Mouse (Mus musculus): ENCODE results near the gene Htra3.
A peak's percentile ranks its signal among the peaks of the same experiment; 100 is the strongest.

Gene Htra3

GRCm38 (mm10) chr5:35653743-35654395 lies 25.7 kb downstream of the Htra3 start:
- no peak for DNase-seq (ENCODE audit: low spot score in 2 of 2)

DNA sequence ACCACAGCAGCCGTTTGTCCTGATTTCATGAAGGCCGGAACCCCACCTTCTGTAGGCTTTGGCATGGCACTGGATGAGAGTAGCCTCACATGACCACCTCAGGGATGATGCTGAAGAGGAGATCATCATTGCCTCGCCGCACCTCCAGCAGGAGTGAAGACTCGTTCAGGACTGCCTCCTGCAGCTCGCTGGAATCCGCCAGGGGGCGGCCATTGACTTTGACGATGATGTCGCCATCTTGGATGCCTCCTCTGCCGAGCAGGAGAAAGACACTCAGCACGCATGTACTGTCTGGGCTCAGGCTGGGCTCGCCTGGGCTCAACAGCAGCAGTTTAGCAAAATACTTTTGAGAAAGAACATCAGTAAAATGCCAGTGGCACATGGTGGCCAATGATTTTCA lies 26.7 kb downstream of the Htra3 start:
- no peak for DNase-seq (ENCODE audit: low spot score in 2 of 2)

- DNase-seq (ENCODE audit: low spot score in 2 of 2) = no peak
Observed at GRCm38 (mm10) chr5:35652319-35652718, 27.3 kb downstream of the Htra3 start.

DNA sequence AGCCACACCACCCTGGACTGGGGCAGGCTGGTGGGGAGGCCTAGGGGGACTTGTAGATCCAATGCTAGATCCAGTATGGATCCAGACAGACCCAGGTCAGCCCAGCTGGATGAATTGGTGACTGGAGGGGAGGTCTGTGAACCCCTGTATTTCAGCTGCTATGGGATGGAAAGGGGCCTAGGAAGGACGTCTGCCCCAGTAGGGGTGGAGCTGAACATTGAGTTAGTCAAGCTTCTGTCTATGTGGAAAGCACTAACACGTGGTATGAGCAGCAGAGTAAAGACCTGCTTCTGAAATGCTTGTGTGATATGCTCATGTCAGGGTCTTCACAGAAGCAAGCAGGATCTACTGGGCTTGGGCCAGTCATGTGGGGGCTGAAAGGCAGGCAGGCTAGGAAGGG lies 31.4 kb downstream of the Htra3 start:
- no peak for DNase-seq (ENCODE audit: low spot score in 2 of 2)

- DNase-seq (ENCODE audit: low spot score in 2 of 2) = no peak
Observed at GRCm38 (mm10) chr5:35647562-35647961, 32.0 kb downstream of the Htra3 start.

DNA sequence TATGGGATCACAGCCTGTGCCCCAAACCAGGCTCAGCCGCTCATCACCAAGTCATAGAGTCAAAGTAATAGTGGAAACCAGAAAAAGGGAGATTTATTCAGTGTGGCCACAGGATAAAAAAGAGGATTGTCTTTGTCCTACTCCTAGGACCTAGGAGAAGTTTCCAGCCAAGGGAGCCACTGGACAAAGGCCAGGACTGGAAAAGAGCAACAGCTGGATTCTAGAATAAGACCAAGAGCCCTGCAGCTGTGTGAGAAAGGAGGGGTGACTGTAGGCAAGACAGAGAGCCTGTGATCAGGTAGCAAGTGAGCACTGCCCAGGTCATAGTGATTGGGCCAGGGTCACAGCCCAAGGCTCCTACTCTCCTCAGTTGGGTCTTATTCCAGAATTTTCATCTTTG lies 32.7 kb downstream of the Htra3 start:
- no peak for DNase-seq (ENCODE audit: low spot score in 2 of 2)

- DNase-seq (ENCODE audit: low spot score in 2 of 2) = no peak
Observed at GRCm38 (mm10) chr5:35645938-35646493, 33.6 kb downstream of the Htra3 start.

DNA sequence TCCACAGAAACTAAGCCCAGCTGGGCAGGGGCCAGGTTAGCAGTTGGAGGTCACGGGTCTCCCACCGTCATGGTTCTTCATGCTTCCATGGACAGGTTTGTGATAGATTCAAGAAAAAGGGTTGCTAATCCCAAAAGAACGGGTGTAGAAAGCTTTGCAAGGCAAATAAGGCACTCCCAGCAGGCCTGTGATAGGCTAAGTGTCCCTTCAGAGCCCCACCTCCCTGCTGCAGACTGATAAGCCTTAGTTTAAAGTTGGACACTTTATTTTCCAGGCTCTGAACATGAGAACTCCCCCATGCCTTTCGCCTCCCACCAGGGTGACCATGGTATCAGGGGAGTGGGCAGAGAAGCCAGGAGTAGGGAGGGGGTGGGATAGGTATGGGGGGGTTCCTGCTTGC lies 35.5 kb downstream of the Htra3 start:
- DNase-seq (ENCODE audit: low spot score in 2 of 2) = no peak

- DNase-seq (ENCODE audit: low spot score in 2 of 2) = no peak
Observed at GRCm38 (mm10) chr5:35643401-35644048, 36.1 kb downstream of the Htra3 start.

DNA sequence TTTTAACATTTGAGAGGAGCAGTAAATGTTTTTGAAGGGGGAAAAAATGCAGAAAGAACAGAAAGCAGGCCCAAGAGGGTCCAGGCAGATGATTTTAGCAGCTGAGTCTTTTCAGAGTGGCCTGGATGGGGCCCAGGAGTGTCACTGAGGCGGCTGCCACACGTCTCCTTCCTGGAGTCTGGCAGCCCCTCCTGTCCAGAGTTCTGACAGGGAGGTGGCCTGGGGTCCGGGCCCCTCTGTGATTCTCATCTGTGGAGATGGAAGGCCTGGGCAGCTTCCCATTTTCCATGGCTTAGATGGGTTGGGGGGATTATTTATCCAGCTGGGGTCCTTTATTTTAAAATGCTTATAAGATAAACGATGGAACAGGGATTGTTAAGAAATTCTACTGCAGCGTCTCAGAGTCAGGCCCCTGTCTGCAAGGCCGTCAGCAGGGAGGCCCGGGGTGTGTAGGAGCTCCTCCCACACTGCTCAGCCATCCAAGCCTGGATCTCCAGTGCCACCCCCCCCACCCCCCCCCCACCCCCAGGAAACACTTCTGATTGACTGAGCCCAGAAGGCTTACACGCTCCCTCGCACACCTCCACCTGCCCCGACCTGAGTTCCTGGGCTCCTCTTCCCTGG lies 37.5 kb downstream of the Htra3 start:
- DNase-seq (ENCODE audit: low spot score in 2 of 2) = no peak

GRCm38 (mm10) chr5:35636016-35636415 lies 43.6 kb downstream of the Htra3 start:
- DNase-seq (ENCODE audit: low spot score in 2 of 2) = no peak

DNA sequence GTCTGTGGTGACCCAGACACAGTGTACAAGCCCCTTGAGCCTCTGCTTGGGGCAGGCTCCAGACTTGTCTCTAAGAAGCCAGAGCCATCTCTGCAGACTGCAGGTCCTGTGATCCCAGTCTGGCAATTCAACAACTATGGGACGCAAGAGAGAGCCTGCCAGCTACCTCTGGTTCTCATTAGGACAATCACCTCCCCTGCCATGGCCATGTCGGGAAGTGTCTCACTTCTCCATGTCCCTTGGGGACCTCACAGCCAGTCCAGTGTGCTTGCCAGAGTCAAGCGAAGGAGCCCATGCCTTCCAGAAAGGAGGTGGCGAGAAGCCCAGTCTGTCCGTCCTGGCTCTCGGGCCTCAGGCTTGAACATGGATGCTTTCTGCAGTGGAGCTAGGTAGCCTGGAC lies 46.7 kb downstream of the Htra3 start:
- no peak for DNase-seq (ENCODE audit: low spot score in 2 of 2)

DNA sequence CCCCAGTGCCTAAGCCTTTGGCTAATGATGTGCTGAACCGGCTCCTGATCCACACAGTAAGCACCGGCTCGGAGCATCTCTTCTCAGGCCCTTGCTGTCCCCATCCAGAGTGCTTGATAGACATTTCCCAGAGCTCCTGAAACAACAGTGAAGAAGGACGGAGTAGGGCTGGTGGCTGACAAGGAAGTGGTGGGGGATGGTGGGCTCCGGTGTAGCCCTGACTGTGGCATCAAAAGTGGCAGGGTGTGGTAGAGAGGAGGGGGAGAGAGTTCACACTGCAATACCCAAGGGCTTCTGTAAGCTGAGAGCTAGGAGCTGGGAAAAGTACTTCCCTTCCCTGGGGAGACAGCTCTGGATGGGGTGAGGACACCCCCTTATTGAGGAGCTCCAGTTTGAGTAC lies 47.8 kb downstream of the Htra3 start:
- DNase-seq (ENCODE audit: low spot score in 2 of 2) = no peak

- DNase-seq (ENCODE audit: low spot score in 2 of 2) = no peak
Observed at GRCm38 (mm10) chr5:35631224-35631623, 48.4 kb downstream of the Htra3 start.

DNA sequence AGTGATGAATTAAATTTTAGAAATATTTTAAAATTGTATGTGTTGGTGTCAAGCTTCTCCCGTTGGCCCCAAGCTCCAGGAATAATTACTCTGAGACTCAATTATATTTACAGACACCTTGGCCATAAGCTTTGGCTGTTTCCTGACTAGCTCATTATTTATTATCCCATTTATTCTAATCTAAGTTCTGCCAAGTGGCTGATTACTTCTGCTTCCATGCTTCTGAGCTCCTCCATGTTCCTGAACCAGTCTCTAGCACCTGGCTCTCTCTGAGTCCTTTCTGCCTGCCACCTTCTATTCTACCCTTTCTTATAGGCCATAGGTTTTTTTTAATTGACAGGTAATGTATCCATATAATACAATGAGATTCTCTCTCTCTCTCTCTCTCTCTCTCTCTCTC lies 48.9 kb downstream of the Htra3 start:
- DNase-seq (ENCODE audit: low spot score in 2 of 2) = no peak

DNA sequence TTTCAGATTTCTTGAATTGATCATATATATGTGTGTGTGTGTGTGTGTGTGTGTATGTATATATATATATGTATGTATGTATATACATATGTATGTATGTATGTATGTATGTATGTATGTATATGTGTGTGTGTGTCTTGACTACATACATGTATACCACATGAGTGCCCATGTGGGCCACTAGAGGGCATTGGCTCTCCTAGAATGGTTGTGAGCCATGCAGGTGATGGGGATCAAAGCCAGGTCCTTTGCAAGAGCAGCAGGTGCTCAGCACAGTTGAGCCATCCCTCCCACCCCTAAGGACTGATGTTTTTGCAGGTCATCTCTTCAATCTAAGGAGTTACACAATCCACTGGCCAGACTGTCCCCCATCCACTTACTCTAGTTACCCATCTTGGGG lies 50.2 kb downstream of the Htra3 start:
- DNase-seq (ENCODE audit: low spot score in 2 of 2) = no peak

GRCm38 (mm10) chr5:35628685-35629084 lies 50.9 kb downstream of the Htra3 start:
- peak; percentile 29 to 31 for DNase-seq (ENCODE audit: low spot score in 2 of 2)

- DNase-seq (ENCODE audit: low spot score in 2 of 2) = no peak
Observed at GRCm38 (mm10) chr5:35627307-35627840, 52.2 kb downstream of the Htra3 start.

DNA sequence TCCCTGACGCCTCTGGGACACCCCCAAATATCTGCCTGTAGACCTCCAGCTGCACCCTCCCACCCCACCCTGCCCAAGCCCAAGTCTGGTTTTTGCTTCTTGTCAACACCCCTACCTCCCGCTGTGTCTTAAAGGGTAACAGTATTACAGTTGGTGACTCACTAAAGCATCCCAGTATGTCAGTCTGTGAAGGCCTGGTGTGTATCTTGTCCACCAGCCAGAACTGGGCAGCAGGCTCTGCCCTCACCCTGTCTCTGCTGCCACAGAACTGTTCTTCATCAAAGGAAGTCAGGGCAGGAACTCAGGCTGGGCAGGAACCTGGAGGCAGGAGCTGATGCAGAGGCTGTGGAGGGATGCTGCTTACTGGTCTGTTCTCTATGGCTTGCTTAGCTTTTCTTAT lies 53.2 kb downstream of the Htra3 start:
- DNase-seq (ENCODE audit: low spot score in 2 of 2) = no peak

DNA sequence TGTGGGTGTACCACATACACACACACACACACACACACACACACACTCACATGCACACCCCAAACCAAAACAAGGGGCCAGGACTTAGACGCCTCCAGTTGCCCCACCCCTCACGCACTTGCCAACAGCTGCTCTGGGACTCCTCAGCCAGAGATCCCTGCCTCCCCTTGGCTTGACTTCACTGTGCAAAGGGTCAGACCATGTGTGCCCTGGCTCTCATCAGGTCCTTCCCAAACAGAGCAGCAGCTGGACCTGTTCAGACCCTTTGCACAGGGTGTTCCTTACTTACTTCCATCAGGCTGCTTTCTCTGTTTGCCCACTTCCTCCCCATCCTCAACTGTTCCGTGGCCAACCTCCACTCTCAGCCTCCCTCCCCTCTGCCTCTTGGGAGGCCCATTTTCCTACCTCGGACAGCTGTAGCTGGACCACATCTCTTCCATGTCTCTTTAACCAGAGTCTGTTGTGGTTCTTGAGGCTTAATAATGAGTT lies 54.8 kb downstream of the Htra3 start:
- DNase-seq (ENCODE audit: low spot score in 2 of 2) = no peak

GRCm38 (mm10) chr5:35623831-35624230 lies 55.8 kb downstream of the Htra3 start:
- DNase-seq (ENCODE audit: low spot score in 2 of 2) = no peak

DNA sequence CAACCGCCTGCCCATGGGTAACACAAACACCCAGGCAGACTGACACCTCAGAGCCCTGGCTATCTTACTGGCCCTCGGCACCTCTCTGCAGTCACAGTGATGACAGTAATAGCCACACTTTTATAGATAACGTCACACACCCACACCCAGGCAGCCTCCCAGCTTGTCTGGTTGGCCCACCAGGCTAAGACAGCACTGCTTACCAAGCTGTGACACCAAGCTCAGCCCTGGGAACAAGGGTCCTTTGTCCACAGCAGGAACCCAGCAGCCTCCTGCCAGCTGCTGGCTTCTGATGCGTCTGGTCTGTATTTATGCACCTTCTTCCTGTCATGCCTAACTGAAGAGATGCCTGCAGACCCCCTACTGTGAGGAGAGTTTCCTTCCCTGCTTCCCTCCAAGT lies 58.5 kb downstream of the Htra3 start:
- no peak for DNase-seq (ENCODE audit: low spot score in 2 of 2)

DNA sequence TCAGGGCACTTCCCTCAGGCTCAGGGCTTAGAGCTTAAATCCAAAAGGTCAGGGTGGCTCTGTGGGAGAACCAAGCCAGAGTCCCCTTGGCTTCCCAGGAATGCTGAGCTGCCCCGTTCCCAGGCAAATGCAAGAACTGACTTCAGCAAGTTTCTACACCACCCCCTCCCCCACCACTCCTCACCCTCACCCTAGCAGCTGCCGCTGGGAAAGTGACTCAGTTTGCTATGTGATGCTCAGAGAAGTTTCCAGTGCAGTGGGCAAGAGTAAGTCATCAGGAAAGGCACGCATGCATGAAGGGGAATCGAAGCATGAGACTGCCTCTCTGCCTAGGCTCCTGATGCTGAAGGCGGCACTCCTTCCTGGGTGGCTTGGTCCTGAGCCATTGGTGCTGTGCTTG lies 62.6 kb downstream of the Htra3 start:
- DNase-seq (ENCODE audit: low spot score in 2 of 2) = no peak

Data from right cerebral cortex, postnatal 36 days (tissue).